Mouse (Mus musculus): ENCODE data around the gene F830045P16Rik.
"Not testable (repeated sequence)": the region's sequence is repeated elsewhere in the genome, so short reads cannot be mapped to it uniquely, and the experiment has no call there.

F830045P16Rik gene

DNA sequence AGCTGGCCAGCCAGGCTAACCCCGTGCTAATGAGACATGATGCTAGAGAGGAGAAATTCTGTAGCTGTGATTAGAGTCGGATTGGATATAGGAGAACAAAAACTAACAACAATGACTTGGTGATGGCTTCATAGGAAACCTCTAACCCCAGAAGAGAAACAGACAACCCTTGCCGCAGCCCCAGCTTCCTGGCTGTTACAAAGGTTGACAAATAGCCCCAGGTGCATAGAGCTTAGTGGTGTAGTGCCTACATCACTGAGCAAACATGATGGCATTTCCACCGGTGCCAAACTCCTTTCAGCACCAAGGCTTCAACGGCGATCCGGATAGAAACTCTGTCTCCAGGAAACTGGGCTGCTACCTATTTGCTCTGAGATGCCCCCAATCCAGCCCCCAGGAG, 9.2 kb upstream of the F830045P16Rik start:
- DNase-seq (ENCODE audit: low read depth, low spot score): no peak

DNA sequence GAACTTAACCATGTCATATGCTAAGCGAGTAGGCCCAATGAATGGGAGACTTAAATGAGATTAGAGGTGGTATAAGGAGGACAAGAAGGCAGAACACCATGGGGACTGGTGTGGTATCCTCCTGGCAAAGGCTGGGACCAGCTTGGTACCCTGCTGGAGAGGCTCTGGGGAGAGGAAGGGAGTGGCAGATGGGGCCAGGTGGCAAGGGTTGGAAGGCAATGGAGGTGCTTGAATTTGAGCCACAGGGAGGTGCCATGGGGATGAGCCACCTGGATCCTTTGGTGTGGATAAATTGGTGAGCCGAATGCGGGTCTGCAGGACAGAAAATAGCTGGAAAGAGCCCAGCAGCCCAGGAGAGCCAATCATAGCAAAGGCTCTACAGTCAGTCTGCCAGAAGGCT, 8.5 kb upstream of the F830045P16Rik start:
- DNase-seq (ENCODE audit: low read depth, low spot score): no peak

- DNase-seq (ENCODE audit: low read depth, low spot score): no peak
Observed at GRCm38 (mm10) chr2:129544448-129544847, 8.0 kb upstream of the F830045P16Rik start.

- DNase-seq (ENCODE audit: low read depth, low spot score): no peak
Observed at GRCm38 (mm10) chr2:129540036-129540435, 3.6 kb upstream of the F830045P16Rik start.

DNA sequence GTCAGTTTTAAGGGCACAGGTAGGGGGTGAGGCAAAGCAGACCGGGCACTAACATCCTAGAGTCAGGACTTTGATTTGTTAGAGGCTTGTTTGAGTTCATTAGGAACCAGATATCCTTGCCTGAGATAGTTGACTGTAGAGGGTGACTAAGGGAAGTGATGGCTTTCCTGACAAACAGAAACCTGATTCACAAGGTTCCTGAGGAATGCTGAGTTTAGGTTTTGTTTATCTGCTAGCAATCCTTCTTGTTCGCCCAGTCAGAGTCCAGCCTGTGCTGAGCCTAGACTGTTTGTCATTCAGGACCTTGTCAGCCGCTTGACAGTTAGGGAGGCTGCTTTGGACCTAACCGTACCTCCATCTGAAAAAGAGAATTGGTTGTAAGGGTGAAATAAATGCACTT, 2.8 kb upstream of the F830045P16Rik start:
- no peak for DNase-seq (ENCODE audit: low read depth, low spot score)

GRCm38 (mm10) chr2:129537926-129538325, 1.5 kb upstream of the F830045P16Rik start:
- no peak for DNase-seq (ENCODE audit: low read depth, low spot score)

- DNase-seq (ENCODE audit: low read depth, low spot score): no peak
Observed at GRCm38 (mm10) chr2:129537360-129537759, 958 bp upstream of the F830045P16Rik start.

- no peak for DNase-seq (ENCODE audit: low read depth, low spot score)
Observed at GRCm38 (mm10) chr2:129536926-129537325, 524 bp upstream of the F830045P16Rik start.

- DNase-seq (ENCODE audit: low read depth, low spot score): no peak
Observed at GRCm38 (mm10) chr2:129534886-129535591, 1.4 kb downstream of the F830045P16Rik start.

DNA sequence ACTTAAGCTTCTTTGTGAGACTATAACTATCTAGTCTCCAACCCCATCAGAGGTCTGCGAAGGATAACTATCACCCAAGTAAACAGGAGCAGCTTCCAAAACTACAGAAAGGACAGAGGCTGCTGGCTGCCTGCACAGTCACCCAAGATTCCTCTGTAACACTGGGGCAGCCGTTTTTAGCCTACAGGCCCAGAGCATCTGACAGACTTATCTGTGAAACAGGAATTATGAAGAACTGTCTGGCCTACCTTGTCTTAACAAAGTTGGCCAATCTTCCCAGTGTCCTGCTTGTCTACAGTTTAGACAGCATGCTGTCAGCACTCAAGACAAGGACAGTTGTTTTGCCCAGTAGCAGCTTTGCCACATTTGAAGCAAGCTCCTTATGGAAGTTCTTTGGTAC, 4.5 kb downstream of the F830045P16Rik start:
- DNase-seq (ENCODE audit: low read depth, low spot score): no peak

- DNase-seq (ENCODE audit: low read depth, low spot score): no peak
Observed at GRCm38 (mm10) chr2:129531102-129531501, 5.3 kb downstream of the F830045P16Rik start.

DNA sequence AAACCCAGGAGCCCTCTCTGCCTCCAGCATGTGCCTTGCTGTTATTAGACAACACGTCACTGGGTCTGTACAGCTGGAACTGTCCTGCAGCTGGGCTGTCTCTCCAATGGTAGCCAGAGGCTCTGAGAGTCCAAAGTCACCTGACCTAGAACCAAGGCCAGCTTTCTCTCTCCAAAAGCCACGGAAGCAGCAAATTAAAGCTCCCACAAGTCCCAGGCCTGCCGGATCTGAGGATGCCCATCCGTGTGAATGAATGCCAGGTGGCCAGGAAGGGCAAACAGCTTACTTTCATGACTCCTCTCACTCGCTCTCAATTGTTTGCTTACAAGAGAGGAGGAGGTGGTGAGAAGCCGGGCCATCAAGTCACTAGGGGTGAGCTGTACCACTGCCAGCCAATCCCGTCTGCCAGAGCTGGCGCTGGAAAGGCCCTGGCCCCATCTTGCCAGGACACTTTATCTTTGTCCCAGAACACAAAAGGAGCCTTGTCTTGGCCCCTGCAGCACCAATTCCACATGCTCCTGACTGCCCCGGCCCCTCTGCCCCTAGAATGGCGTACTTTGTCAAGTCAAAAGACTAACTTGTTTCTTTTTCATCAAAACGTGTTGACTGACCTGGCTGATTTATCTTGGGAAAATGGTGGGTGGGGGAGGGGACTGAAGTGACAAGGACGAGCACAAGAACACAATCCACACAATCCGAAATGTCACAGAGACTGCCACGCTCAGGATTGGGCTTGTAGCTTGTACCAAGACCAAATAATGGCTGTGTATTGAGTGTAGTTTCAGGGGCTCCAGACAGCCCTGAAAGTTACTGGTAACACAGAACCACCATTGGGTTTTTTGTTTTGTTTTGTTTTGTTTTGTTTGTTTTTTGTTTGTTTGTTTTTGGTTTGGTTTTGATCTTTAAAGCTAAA, 6.8 kb downstream of the F830045P16Rik start:
- no peak for DNase-seq (ENCODE audit: low read depth, low spot score)

- no peak for DNase-seq (ENCODE audit: low read depth, low spot score)
Observed at GRCm38 (mm10) chr2:129527916-129528315, 8.5 kb downstream of the F830045P16Rik start.

DNA sequence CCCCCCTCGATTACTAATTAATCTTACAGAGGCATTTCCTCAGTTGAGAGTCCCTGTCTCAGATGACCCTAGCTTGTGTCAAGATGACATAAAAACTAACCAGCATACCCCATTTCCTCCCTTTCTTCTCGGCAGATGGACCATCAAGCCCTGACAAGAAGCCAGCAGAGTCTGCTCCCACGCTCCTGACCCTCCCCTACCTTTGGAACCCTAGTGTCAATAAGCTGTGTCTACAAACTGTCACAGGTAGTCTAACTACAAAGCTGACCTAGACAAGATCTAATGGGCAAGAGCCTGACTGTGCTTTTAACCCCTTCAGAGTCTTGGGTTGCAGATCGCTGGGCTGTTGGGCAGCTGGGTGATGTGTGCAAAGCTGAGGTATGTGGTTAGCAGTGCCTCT, 10.1 kb downstream of the F830045P16Rik start:
- no peak for DNase-seq (ENCODE audit: low read depth, low spot score)

DNA sequence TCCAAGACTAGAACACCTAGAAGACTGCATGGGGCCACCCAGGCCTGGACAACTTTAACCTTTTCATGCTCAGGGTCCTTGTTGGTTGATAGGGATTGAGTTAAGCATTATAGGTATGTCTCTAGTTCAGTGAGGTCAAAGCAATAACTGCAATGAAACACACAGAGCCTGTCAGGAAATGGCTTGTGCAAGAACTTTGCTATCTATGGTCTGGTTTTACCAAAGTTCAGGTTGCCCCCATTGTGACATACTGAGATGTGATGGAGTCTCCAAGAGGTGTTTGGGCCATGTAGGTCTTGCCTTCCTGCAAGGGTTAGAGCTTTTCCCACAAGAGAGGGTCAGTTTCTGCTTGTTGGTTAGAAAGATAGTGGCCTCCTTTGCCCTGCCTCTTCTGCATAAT, 10.8 kb downstream of the F830045P16Rik start:
- DNase-seq (ENCODE audit: low read depth, low spot score): no peak

- DNase-seq (ENCODE audit: low read depth, low spot score): no peak
Observed at GRCm38 (mm10) chr2:129518526-129518925, 17.9 kb downstream of the F830045P16Rik start.

- DNase-seq (ENCODE audit: low read depth, low spot score): peak; percentile 21
Observed at GRCm38 (mm10) chr2:129514923-129515920, 21.2 kb downstream of the F830045P16Rik start.

GRCm38 (mm10) chr2:129514401-129514667, 22.1 kb downstream of the F830045P16Rik start:
- no peak for DNase-seq (ENCODE audit: low read depth, low spot score)

- DNase-seq (ENCODE audit: low read depth, low spot score): peak; percentile 42
Observed at GRCm38 (mm10) chr2:129513546-129514400, 22.6 kb downstream of the F830045P16Rik start.

- not testable (repeated sequence) for DNase-seq (ENCODE audit: low read depth, low spot score)
Observed at GRCm38 (mm10) chr2:129512147-129512546, 24.3 kb downstream of the F830045P16Rik start.

GRCm38 (mm10) chr2:129502641-129503040, 33.8 kb downstream of the F830045P16Rik start:
- peak; percentile 69 for DNase-seq (ENCODE audit: low read depth, low spot score)

All from telencephalon, adult 2 months (tissue).